Mouse (Mus musculus) brain, embryonic 18.5 days (tissue): ENCODE data around the gene Rbm26.

ENCODE experiments used
- DNase-seq: peaks from one replicate; pipeline ENCODE4 v3.0.0-alpha.2; 2012; ENCODE audit warnings: low read depth, low spot score

The Rbm26 gene

GRCm38 (mm10) chr14:105085332-105085993 lies 91.7 kb downstream of the Rbm26 start:
- no peak for DNase-seq

GRCm38 (mm10) chr14:105084757-105085330 lies 92.3 kb downstream of the Rbm26 start:
- no peak for DNase-seq

GRCm38 (mm10) chr14:105084106-105084505 lies 93.0 kb downstream of the Rbm26 start:
- DNase-seq = no peak

- DNase-seq = no peak
Observed at GRCm38 (mm10) chr14:105074776-105075175, 102.4 kb downstream of the Rbm26 start.

- no peak for DNase-seq
Observed at GRCm38 (mm10) chr14:105074376-105074775, 102.8 kb downstream of the Rbm26 start.

GRCm38 (mm10) chr14:105071010-105071509 lies 106.1 kb downstream of the Rbm26 start:
- no peak for DNase-seq

- DNase-seq = no peak
Observed at GRCm38 (mm10) chr14:105070258-105071009, 106.7 kb downstream of the Rbm26 start.

GRCm38 (mm10) chr14:105068060-105068459 lies 109.1 kb downstream of the Rbm26 start:
- no peak for DNase-seq

GRCm38 (mm10) chr14:105064243-105064642 lies 112.9 kb downstream of the Rbm26 start:
- DNase-seq = no peak

- DNase-seq = no peak
Observed at GRCm38 (mm10) chr14:105061230-105061629, 115.9 kb downstream of the Rbm26 start.

GRCm38 (mm10) chr14:105057934-105058333 lies 119.2 kb downstream of the Rbm26 start:
- DNase-seq = no peak
